Mouse (Mus musculus): ENCODE data around the gene Klf2. TPM values are rescaled to one million over a fixed set of nuclear protein-coding genes. Genes with fewer than 3 reads are reported as not detected.

Gene Klf2
- polyA plus RNA-seq, 1 experiment from 2014 or later = 3.7 TPM

- no peak overlapping the region for H3K27ac ChIP-seq (ENCODE audit: low read depth, low read length)
- WGBS = 34% methylated on average over 3 of the region's 3 CpGs
Measured at GRCm38 (mm10) chr8:72281634-72282033, 37.2 kb upstream of the Klf2 start.

GRCm38 (mm10) chr8:72285285-72285684 is 33.5 kb upstream of the Klf2 start:
- no peak overlapping the region for H3K9ac ChIP-seq (ENCODE audit: low read length)
- no peaks in the 10 kb centered on the region for H3K36me3 ChIP-seq (ENCODE audit: control insufficient read depth, insufficient read depth, low read length)
- H3K9me3 ChIP-seq (replicated peaks; ENCODE audit: control insufficient read depth, low read length) = no peaks in the 10 kb centered on the region
- no peaks in the 10 kb centered on the region for H3K27me3 ChIP-seq (replicated peaks; ENCODE audit: control insufficient read depth, insufficient read depth, low read length)
- 73% methylated on average over 4 of the region's 4 CpGs for WGBS
- DNase-seq (ENCODE audit: low spot score) (no peak), ATAC-seq (no peak)
- no peaks in the 10 kb centered on the region for H3K4me1 ChIP-seq (ENCODE audit: control insufficient read depth, insufficient read depth, low read length)
- H3K4me3 ChIP-seq (ENCODE audit: low read depth, low read length) = no peak overlapping the region
- no peak overlapping the region for H3K27ac ChIP-seq (ENCODE audit: low read depth, low read length)
- no peak overlapping the region for H3K4me2 ChIP-seq (ENCODE audit: low read length)

More at GRCm38 (mm10) chr8:72281634-72282033, 37.2 kb upstream of the Klf2 start:
- DNase-seq (ENCODE audit: low spot score) (peak; percentile 20), ATAC-seq (no peak)
- Histone ChIP-seq H3K9ac (ENCODE audit: low read length) (no peak overlapping the region), H3K36me3 (ENCODE audit: control insufficient read depth, insufficient read depth, low read length) (no peaks in the 10 kb centered on the region), H3K4me3 (ENCODE audit: low read depth, low read length) (no peak overlapping the region), H3K4me1 (ENCODE audit: control insufficient read depth, insufficient read depth, low read length) (no peaks in the 10 kb centered on the region), H3K4me2 (ENCODE audit: low read length) (no peak overlapping the region), H3K9me3 (replicated peaks; ENCODE audit: control insufficient read depth, low read length) (no peaks in the 10 kb centered on the region), H3K27me3 (replicated peaks; ENCODE audit: control insufficient read depth, insufficient read depth, low read length) (no peaks in the 10 kb centered on the region)

- DNase-seq (ENCODE audit: low spot score) = no peak
- no peaks in the 10 kb centered on the region for H3K36me3 ChIP-seq (ENCODE audit: control insufficient read depth, insufficient read depth, low read length)
- no peaks in the 10 kb centered on the region for H3K4me1 ChIP-seq (ENCODE audit: control insufficient read depth, insufficient read depth, low read length)
- no peaks in the 10 kb centered on the region for H3K27me3 ChIP-seq (replicated peaks; ENCODE audit: control insufficient read depth, insufficient read depth, low read length)
- ATAC-seq = no peak
- no peak overlapping the region for H3K27ac ChIP-seq (ENCODE audit: low read depth, low read length)
- H3K9ac ChIP-seq (ENCODE audit: low read length) = no peak overlapping the region
- H3K9me3 ChIP-seq (replicated peaks; ENCODE audit: control insufficient read depth, low read length) = no peaks in the 10 kb centered on the region
- no peak overlapping the region for H3K4me2 ChIP-seq (ENCODE audit: low read length)
- H3K4me3 ChIP-seq (ENCODE audit: low read depth, low read length) = no peak overlapping the region
Measured at GRCm38 (mm10) chr8:72289051-72289450, 29.8 kb upstream of the Klf2 start.

- H3K4me3 ChIP-seq (ENCODE audit: low read depth, low read length) = no peak overlapping the region
- H3K27me3 ChIP-seq (replicated peaks; ENCODE audit: control insufficient read depth, insufficient read depth, low read length) = no peaks in the 10 kb centered on the region
- ATAC-seq = no peak
- H3K4me2 ChIP-seq (ENCODE audit: low read length) = no peak overlapping the region
- no peaks in the 10 kb centered on the region for H3K9me3 ChIP-seq (replicated peaks; ENCODE audit: control insufficient read depth, low read length)
- H3K4me1 ChIP-seq (ENCODE audit: control insufficient read depth, insufficient read depth, low read length) = no peaks in the 10 kb centered on the region
- H3K9ac ChIP-seq (ENCODE audit: low read length) = no peak overlapping the region
- no peak for DNase-seq (ENCODE audit: low spot score)
- no peaks in the 10 kb centered on the region for H3K36me3 ChIP-seq (ENCODE audit: control insufficient read depth, insufficient read depth, low read length)
- WGBS = 86% methylated on average over 2 of the region's 2 CpGs
- H3K27ac ChIP-seq (ENCODE audit: low read depth, low read length) = no peak overlapping the region
Measured at GRCm38 (mm10) chr8:72291104-72291503, 27.7 kb upstream of the Klf2 start.

GRCm38 (mm10) chr8:72293309-72293708 is 25.5 kb upstream of the Klf2 start:
- H3K4me1 ChIP-seq (ENCODE audit: control insufficient read depth, insufficient read depth, low read length) = no peaks in the 10 kb centered on the region
- DNase-seq (ENCODE audit: low spot score) = no peak
- ATAC-seq = no peak

GRCm38 (mm10) chr8:72295125-72295524 is 23.7 kb upstream of the Klf2 start:
- H3K9ac ChIP-seq (ENCODE audit: low read length) = no peak overlapping the region
- H3K27ac ChIP-seq (ENCODE audit: low read depth, low read length) = no peak overlapping the region
- no peaks in the 10 kb centered on the region for H3K4me1 ChIP-seq (ENCODE audit: control insufficient read depth, insufficient read depth, low read length)
- 66% methylated on average over 3 of the region's 3 CpGs for WGBS
- H3K9me3 ChIP-seq (replicated peaks; ENCODE audit: control insufficient read depth, low read length) = no peaks in the 10 kb centered on the region
- ATAC-seq (no peak), DNase-seq (ENCODE audit: low spot score) (no peak)
- no peak overlapping the region for H3K4me2 ChIP-seq (ENCODE audit: low read length)
- no peak overlapping the region for H3K4me3 ChIP-seq (ENCODE audit: low read depth, low read length)
- no peaks in the 10 kb centered on the region for H3K36me3 ChIP-seq (ENCODE audit: control insufficient read depth, insufficient read depth, low read length)
- no peaks in the 10 kb centered on the region for H3K27me3 ChIP-seq (replicated peaks; ENCODE audit: control insufficient read depth, insufficient read depth, low read length)

More at GRCm38 (mm10) chr8:72293309-72293708, 25.5 kb upstream of the Klf2 start:
- Histone ChIP-seq H3K36me3 (ENCODE audit: control insufficient read depth, insufficient read depth, low read length) (no peaks in the 10 kb centered on the region), H3K27me3 (replicated peaks; ENCODE audit: control insufficient read depth, insufficient read depth, low read length) (no peaks in the 10 kb centered on the region), H3K9me3 (replicated peaks; ENCODE audit: control insufficient read depth, low read length) (no peaks in the 10 kb centered on the region), H3K4me3 (ENCODE audit: low read depth, low read length) (no peak overlapping the region), H3K9ac (ENCODE audit: low read length) (no peak overlapping the region), H3K4me2 (ENCODE audit: low read length) (no peak overlapping the region), H3K27ac (ENCODE audit: low read depth, low read length) (no peak overlapping the region)

- Histone ChIP-seq H3K9ac (ENCODE audit: low read length) (no peak overlapping the region), H3K36me3 (ENCODE audit: control insufficient read depth, insufficient read depth, low read length) (no peaks in the 10 kb centered on the region), H3K9me3 (replicated peaks; ENCODE audit: control insufficient read depth, low read length) (no peaks in the 10 kb centered on the region), H3K4me1 (ENCODE audit: control insufficient read depth, insufficient read depth, low read length) (no peaks in the 10 kb centered on the region), H3K4me2 (ENCODE audit: low read length) (no peak overlapping the region), H3K27me3 (replicated peaks; ENCODE audit: control insufficient read depth, insufficient read depth, low read length) (no peaks in the 10 kb centered on the region), H3K27ac (ENCODE audit: low read depth, low read length) (no peak overlapping the region; the same call in 1 of the 2 replicates), H3K4me3 (ENCODE audit: low read depth, low read length) (no peak overlapping the region)
- DNase-seq (ENCODE audit: low spot score) = peak; percentile 65
- 57% methylated on average over 8 of the region's 8 CpGs for WGBS
- peak; percentile 73; the same call in 1 of the 2 replicates for ATAC-seq
Measured at GRCm38 (mm10) chr8:72295679-72296078, 23.2 kb upstream of the Klf2 start.

GRCm38 (mm10) chr8:72296561-72296960 is 22.3 kb upstream of the Klf2 start:
- Histone ChIP-seq H3K27ac (ENCODE audit: low read depth, low read length) (no peak overlapping the region), H3K36me3 (ENCODE audit: control insufficient read depth, insufficient read depth, low read length) (no peaks in the 10 kb centered on the region), H3K27me3 (replicated peaks; ENCODE audit: control insufficient read depth, insufficient read depth, low read length) (no peaks in the 10 kb centered on the region), H3K4me1 (ENCODE audit: control insufficient read depth, insufficient read depth, low read length) (no peaks in the 10 kb centered on the region), H3K9ac (ENCODE audit: low read length) (no peak overlapping the region), H3K4me2 (ENCODE audit: low read length) (no peak overlapping the region), H3K4me3 (ENCODE audit: low read depth, low read length) (no peak overlapping the region), H3K9me3 (replicated peaks; ENCODE audit: control insufficient read depth, low read length) (no peaks in the 10 kb centered on the region)
- ATAC-seq (no peak), DNase-seq (ENCODE audit: low spot score) (no peak)
- 95% methylated on average over 7 of the region's 8 CpGs for WGBS

- Histone ChIP-seq H3K27me3 (replicated peaks; ENCODE audit: control insufficient read depth, insufficient read depth, low read length) (no peaks in the 10 kb centered on the region), H3K9ac (ENCODE audit: low read length) (no peak overlapping the region), H3K9me3 (replicated peaks; ENCODE audit: control insufficient read depth, low read length) (no peaks in the 10 kb centered on the region), H3K4me3 (ENCODE audit: low read depth, low read length) (no peak overlapping the region), H3K27ac (ENCODE audit: low read depth, low read length) (no peak overlapping the region), H3K4me1 (ENCODE audit: control insufficient read depth, insufficient read depth, low read length) (no peaks in the 10 kb centered on the region), H3K36me3 (ENCODE audit: control insufficient read depth, insufficient read depth, low read length) (no peaks in the 10 kb centered on the region), H3K4me2 (ENCODE audit: low read length) (no peak overlapping the region)
- WGBS = 78% methylated on average over 1 of the region's 1 CpGs
- DNase-seq (ENCODE audit: low spot score) (no peak), ATAC-seq (no peak)
Measured at GRCm38 (mm10) chr8:72298928-72299327, 19.9 kb upstream of the Klf2 start.
